In genomic region chr12:103281912-103282311, GRCm38 (mm10) we compare ENCODE assay signal across 11 mouse cellular contexts. TPM values are rescaled to one million over a fixed set of nuclear protein-coding genes. Genes with fewer than 3 reads are reported as not detected.
DNase-seq lines count a peak whose midpoint lies in the region; ATAC-seq and TF ChIP-seq lines count a peak whose summit lies in the region.
"Had no signal": no experiment of that assay in that cellular context is flagged by ENCODE, and none has a peak within 500 bp of the region (broad histone marks: within the 10 kb centered on the region; RNA-seq: fewer than 3 reads in every experiment).

No protein-coding gene starts in this region.

- no peak overlapping the region for H3K4me3 ChIP-seq in heart, embryonic 12.5 days
- H3K4me3 ChIP-seq in myocyte = no peak overlapping the region
- no peak overlapping the region for H3K4me3 ChIP-seq in midbrain, embryonic 14.5 days (replicated peaks; ENCODE audit: low read depth, low read length)
- H3K4me3 ChIP-seq: heart, embryonic 15.5 days had no signal

- H3K9me3 ChIP-seq in heart, embryonic 12.5 days (replicated peaks) = no peaks in the 10 kb centered on the region
- H3K9me3 ChIP-seq in midbrain, embryonic 14.5 days (ENCODE audit: control insufficient read depth, low read length) = no peaks in the 10 kb centered on the region
- H3K9me3 ChIP-seq: heart, embryonic 15.5 days had no signal

- H3K36me3 ChIP-seq in heart, embryonic 12.5 days = no peaks in the 10 kb centered on the region
- H3K36me3 ChIP-seq in myocyte (ENCODE audit: control insufficient read depth, insufficient read depth) = no peaks in the 10 kb centered on the region
- H3K36me3 ChIP-seq in midbrain, embryonic 14.5 days (ENCODE audit: control insufficient read depth, insufficient read depth, low read length) = no peaks in the 10 kb centered on the region
- H3K36me3 ChIP-seq: heart, embryonic 15.5 days had no signal

- H3ac ChIP-seq in myocyte (ENCODE audit: control insufficient read depth, insufficient read length) = no peak overlapping the region

- H3K9ac ChIP-seq in heart, embryonic 12.5 days = no peak overlapping the region
- no peak overlapping the region for H3K9ac ChIP-seq in midbrain, embryonic 14.5 days (replicated peaks; ENCODE audit: low read length)
- H3K9ac ChIP-seq: heart, embryonic 15.5 days had no signal

- no peak overlapping the region for H3K4me2 ChIP-seq in heart, embryonic 12.5 days
- no peak overlapping the region for H3K4me2 ChIP-seq in myocyte (ENCODE audit: low read depth)
- H3K4me2 ChIP-seq in midbrain, embryonic 14.5 days (ENCODE audit: low read length) = no peak overlapping the region
- H3K4me2 ChIP-seq: heart, embryonic 15.5 days had no signal

- intact Hi-C loops in heart, postnatal 14 days (cut with DNase I) = no loop called here

- H3K79me2 ChIP-seq in myocyte (ENCODE audit: control insufficient read depth, insufficient read depth) = no peaks in the 10 kb centered on the region

- peak; percentile 96 for DNase-seq in heart, adult 11 months
- DNase-seq in heart, postnatal 14 days = peak; percentile 16 to 36
- peak; percentile 21 for DNase-seq in large intestine, adult 2 months (ENCODE audit: low read depth, low spot score)
- no peak for DNase-seq in right cerebral cortex, postnatal 4 days
- DNase-seq in midbrain, embryonic 14.5 days = no peak
- no peak for DNase-seq in frontal cortex, postnatal 14 days (ENCODE audit: low spot score in 2 of 2)

- no peaks in the 10 kb centered on the region for H3K27me3 ChIP-seq in heart, embryonic 12.5 days (replicated peaks)
- no peaks in the 10 kb centered on the region for H3K27me3 ChIP-seq in myocyte (ENCODE audit: control insufficient read depth, insufficient read depth, insufficient read length)
- no peaks in the 10 kb centered on the region for H3K27me3 ChIP-seq in midbrain, embryonic 14.5 days (ENCODE audit: control insufficient read depth, insufficient read depth, low read length)

- H3K27ac ChIP-seq in heart, embryonic 12.5 days (ENCODE audit: poor library complexity, severe bottlenecking) = no peak overlapping the region
- H3K27ac ChIP-seq in midbrain, embryonic 14.5 days (replicated peaks; ENCODE audit: low read depth, low read length) = no peak overlapping the region
- H3K27ac ChIP-seq: heart, embryonic 15.5 days; macrophage had no signal

- H3K4me1 ChIP-seq in heart, embryonic 12.5 days (replicated peaks) = no peaks in the 10 kb centered on the region
- H3K4me1 ChIP-seq in midbrain, embryonic 14.5 days (ENCODE audit: control insufficient read depth, insufficient read depth, low read length) = no peaks in the 10 kb centered on the region
- H3K4me1 ChIP-seq: heart, embryonic 15.5 days had no signal

- WGBS in heart, embryonic 12.5 days = 29% methylated on average over 4 of the region's 4 CpGs
- WGBS in large intestine, adult 2 months = 27% methylated on average over 4 of the region's 4 CpGs
- WGBS in midbrain, embryonic 14.5 days = 82% methylated on average over 4 of the region's 4 CpGs

- no peak for TF ChIP-seq POLR2A in myocyte (IDR thresholded peaks at IDR 0.05; ENCODE audit: insufficient read length, low read depth)

- ATAC-seq in heart, embryonic 12.5 days (ENCODE audit: insufficient number of reproducible peaks, low FRiP score) = no peak
- no peak for ATAC-seq in midbrain, embryonic 14.5 days (ENCODE audit: low FRiP score, low TSS enrichment)

TF ChIP-seq in myocyte, 11 proteins besides CTCF, POLR2A, EP300 and RAD21:
- TF ChIP-seq CEBPB (IDR thresholded peaks at IDR 0.05; ENCODE audit: insufficient read depth, poor library complexity, severe bottlenecking) (peak; percentile 72; the same call in 1 of the 2 replicates), MYOD1 (IDR thresholded peaks at IDR 0.05; ENCODE audit: control insufficient read depth in 1 of 3, insufficient read length in 2 of 3, low read depth in 2 of 3) (no peak)

RNA-seq across cellular contexts. Expression of gene Fam181a, which starts 28.9 kb away (rescaled TPM):
- 0.20 TPM in 1 of 2 replicates, not detected in the other for polyA plus RNA-seq in heart, embryonic 12.5 days (2016; fragmentation: Nextera tagmentation; extraction: Ambion mirVana)
- total RNA-seq in heart, postnatal 14 days (2021) = not detected
- not detected in 2 replicates for polyA plus RNA-seq in large intestine, adult 2 months (2012; rRNA removed)
- not detected for polyA plus RNA-seq in myocyte (2012; fragmentation: generic; extraction: Trizol)
- polyA plus RNA-seq in midbrain, embryonic 14.5 days (2014; fragmentation: Nextera tagmentation; extraction: Ambion mirVana) = 8.9 and 15.9 TPM in 2 replicates
- polyA plus RNA-seq: heart, embryonic 15.5 days; macrophage; small intestine, adult 2 months had no signal

RNA-seq across cellular contexts. Expression of gene Prima1, which starts 40.0 kb away (rescaled TPM):
- polyA plus RNA-seq in heart, embryonic 12.5 days (2016; fragmentation: Nextera tagmentation; extraction: Ambion mirVana) = 0.75 TPM in 1 of 2 replicates, not detected in the other
- total RNA-seq in heart, postnatal 14 days (2021) = under 1 TPM in 1 of 2 experiments, not detected in 1; 0.34 TPM
- 0.69 and 1.1 TPM in 2 replicates for polyA plus RNA-seq in large intestine, adult 2 months (2012; rRNA removed)
- not detected for polyA plus RNA-seq in myocyte (2012; fragmentation: generic; extraction: Trizol)
- 1.1 and 1.2 TPM in 2 replicates for polyA plus RNA-seq in midbrain, embryonic 14.5 days (2014; fragmentation: Nextera tagmentation; extraction: Ambion mirVana)
- polyA plus RNA-seq: macrophage had no signal

Comparison
In these comparisons a context has a peak if more than half of its experiments do, and no peak if none do; other contexts are left out.
1. DNase-seq: peak in heart, adult 11 months (single experiment), heart, postnatal 14 days (2 of 2) and large intestine, adult 2 months (single experiment); none in right cerebral cortex, postnatal 4 days (single experiment), midbrain, embryonic 14.5 days (single experiment) and frontal cortex, postnatal 14 days (0 of 2).